Mouse (Mus musculus): ENCODE measurements around the gene Gna11. TPM values are rescaled to one million over a fixed set of nuclear protein-coding genes. Genes with fewer than 3 reads are reported as not detected.
A peak's percentile ranks its signal among the peaks of the same experiment; 100 is the strongest.

Gna11 gene
- polyA plus RNA-seq, 1 experiment from 2014 or later = 88.6 TPM

DNA sequence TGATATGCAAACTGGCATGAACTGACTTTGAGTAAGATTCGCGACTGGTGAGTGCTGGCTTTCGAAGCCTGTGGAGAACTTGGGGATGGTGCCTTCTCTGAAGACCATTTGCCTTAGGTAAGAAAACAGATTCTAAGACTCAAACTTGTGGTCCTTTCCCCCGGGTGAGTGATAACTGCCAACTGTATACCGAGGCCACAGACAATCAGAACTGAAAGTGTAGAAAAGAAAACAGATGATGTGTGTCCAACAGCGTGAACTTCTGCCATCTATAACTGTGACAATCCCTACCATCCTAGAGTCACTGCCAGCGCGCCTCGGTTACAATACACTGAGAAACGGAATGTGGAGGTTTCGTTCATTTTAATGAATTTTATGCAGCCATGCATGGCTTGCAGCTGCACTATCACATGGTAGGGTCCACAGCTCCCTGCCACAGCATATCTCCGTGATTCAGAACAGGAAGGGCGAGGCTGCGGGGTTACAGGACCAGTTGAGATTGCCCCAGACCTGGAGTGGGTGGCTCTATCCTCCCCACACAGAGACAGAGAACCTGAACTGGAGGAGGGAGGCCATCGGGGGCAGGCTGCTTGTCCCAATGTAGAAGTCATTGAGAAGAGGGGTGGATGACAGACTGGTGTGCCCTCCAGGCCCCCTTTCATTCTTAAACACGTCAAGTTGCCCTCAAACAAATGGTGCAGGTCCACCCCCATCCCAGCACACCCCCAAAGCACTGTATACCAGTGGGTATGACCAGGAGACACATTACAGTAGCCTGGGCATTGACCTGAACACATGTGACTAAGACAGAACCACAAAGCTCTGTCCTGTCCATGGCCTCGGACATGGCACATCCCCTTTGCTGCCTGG is 47.4 kb downstream of the Gna11 start:
- Histone ChIP-seq H3K9me3 (replicated peaks) (no peaks in the 10 kb centered on the region), H3K9ac (peak overlapping the region; percentile 27; the same call in 1 of the 2 replicates), H3K27ac (peak overlapping the region; percentile 37; the same call in 1 of the 2 replicates), H3K36me3 (peaks cover 12% of the 10 kb centered on the region), H3K27me3 (no peaks in the 10 kb centered on the region), H3K4me3 (replicated peaks) (peak overlapping the region; percentile 94; the same call in 1 of the 2 replicates), H3K4me2 (peak overlapping the region; percentile 94), H3K4me1 (peaks cover 40% of the 10 kb centered on the region)
- 78% methylated on average over 17 of the region's 17 CpGs for WGBS
- no peak for ATAC-seq (replicated peaks; ENCODE audit: low FRiP score)

DNA sequence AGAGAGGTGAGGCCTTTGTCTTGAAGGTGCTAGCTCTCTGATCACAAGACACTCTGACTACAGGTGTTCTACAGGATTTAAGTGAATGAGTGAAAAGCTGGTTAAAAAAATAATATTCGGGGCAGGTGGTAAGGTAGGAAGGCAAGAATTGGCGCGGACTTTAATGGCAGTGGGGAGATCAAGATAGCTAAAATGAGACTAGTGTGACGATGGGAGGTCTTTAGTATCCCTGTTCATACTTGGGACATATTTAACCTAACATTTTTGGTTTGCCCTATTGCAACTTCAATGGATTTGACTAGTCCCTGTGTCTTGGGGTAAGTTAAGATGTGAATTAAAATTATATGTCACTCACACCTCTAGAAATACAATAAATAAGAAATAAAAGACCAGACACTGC is 48.0 kb downstream of the Gna11 start:
- no peak overlapping the region for H3K27ac ChIP-seq
- no peak overlapping the region for H3K9ac ChIP-seq
- H3K27me3 ChIP-seq = no peaks in the 10 kb centered on the region
- peaks cover 38% of the 10 kb centered on the region for H3K4me1 ChIP-seq
- ATAC-seq (replicated peaks; ENCODE audit: low FRiP score) = no peak
- peak overlapping the region; percentile 94 for H3K4me2 ChIP-seq
- WGBS = 30% methylated on average over 4 of the region's 4 CpGs
- H3K9me3 ChIP-seq (replicated peaks) = no peaks in the 10 kb centered on the region
- H3K4me3 ChIP-seq (replicated peaks) = peak overlapping the region; percentile 94
- H3K36me3 ChIP-seq = peaks cover 18% of the 10 kb centered on the region

DNA sequence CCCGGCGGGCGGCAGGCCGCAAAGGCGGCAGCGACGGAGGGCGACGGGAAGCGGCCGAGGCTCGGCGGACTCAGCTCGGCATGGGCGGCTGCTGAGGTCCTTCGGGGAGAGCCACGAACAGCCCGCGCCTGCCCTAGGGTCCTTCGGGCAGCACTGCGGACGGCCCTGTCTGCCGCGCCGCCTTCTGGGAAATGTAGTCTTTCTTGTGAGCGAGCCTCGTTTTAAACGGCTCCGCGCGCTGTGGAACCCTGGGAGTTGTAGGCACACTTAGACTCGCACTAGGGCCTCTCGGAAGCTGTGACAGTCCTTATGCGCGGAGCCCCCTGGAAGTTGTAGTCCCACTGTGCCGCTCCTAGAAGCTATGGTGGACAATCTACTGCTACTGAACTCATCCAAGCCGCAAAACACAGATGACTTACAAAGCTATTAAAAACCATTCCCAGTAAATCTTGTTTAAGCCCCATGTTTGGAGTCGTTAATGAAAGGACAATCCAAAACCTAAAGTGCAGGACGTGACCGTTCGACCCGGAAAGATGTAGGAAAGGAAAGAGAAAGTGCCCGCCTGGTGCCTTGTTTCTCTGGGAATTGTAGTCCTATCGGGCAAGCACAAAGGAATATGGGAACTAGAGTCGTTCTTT is 48.6 kb downstream of the Gna11 start, which contains the start of gene Ncln:
TSS of gene Ncln (minus strand) at position 129 of the 638 bp plus-strand sequence.
- H3K4me1 ChIP-seq = peaks cover 38% of the 10 kb centered on the region
- H3K36me3 ChIP-seq = peaks cover 24% of the 10 kb centered on the region
- WGBS = 1% methylated on average over 45 of the region's 45 CpGs
- peak within 1 kb of the TSS; percentile 94 for H3K4me3 ChIP-seq (replicated peaks)
- H3K27ac ChIP-seq = peak within 1 kb of the TSS; percentile 82
- H3K9ac ChIP-seq = peak within 1 kb of the TSS; percentile 88
- H3K27me3 ChIP-seq = no peaks in the 10 kb centered on the region
- peak; percentile 96 for ATAC-seq (replicated peaks; ENCODE audit: low FRiP score)
- peak within 1 kb of the TSS; percentile 94 for H3K4me2 ChIP-seq
- no peaks in the 10 kb centered on the region for H3K9me3 ChIP-seq (replicated peaks)

DNA sequence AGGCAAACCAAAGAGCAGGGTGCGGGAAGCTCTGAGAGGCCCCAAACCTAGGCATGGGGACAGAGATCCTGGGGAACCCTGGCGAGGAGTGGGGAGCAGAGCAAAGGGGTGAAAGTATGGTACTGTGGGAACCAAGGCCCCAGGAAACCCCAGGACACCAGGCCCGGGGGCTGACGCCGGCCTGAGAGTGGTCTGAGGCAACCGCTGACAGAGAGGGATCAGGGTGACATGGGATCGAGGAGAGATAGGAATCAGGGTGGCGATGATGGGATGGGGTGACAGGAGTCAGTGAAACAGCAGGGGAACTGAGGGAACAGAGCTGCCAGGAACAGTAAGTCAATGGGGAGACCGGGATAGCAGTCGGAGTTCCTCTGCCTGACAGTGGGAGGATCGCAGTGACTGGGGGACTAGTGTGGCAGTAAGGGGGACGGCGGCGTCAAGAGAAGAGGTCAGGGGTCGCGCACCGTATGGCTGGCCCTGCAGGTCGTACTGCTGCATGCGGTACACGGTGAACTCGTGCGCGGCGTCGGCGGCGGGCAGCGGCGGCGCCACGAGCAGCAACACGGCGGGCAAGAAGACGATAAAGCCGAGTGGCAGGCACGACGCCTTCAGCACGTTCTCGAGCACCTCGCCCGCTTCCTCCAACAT is 49.2 kb downstream of the Gna11 start:
- H3K4me3 ChIP-seq (replicated peaks) = peak overlapping the region; percentile 94
- 2% methylated on average over 41 of the region's 41 CpGs for WGBS
- H3K36me3 ChIP-seq = peaks cover 31% of the 10 kb centered on the region
- no peaks in the 10 kb centered on the region for H3K9me3 ChIP-seq (replicated peaks)
- H3K27me3 ChIP-seq = no peaks in the 10 kb centered on the region
- peak overlapping the region; percentile 88 for H3K9ac ChIP-seq
- H3K4me2 ChIP-seq = peak overlapping the region; percentile 94
- peaks cover 38% of the 10 kb centered on the region for H3K4me1 ChIP-seq
- ATAC-seq (replicated peaks; ENCODE audit: low FRiP score) = peak; percentile 5
- H3K27ac ChIP-seq = peak overlapping the region; percentile 48

DNA sequence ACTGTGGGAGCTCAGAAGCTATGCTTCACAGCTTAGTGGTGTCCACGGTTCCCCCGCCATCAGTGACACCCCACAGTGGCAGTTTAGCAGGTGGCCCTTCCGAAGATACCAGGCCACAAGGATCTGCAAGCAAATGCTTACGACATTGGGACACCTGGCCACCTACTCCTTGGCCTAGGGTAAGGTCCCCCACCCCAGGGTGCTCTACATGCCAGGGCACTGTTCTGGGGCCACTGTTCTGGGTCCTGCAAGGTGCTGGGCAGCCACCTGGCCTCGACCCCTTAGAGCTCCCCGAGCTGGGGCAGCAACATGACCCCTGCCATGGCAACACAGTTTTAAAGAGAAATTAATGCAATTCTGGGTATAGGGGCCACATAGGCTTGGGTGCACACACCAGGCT is 49.8 kb downstream of the Gna11 start:
- Histone ChIP-seq H3K36me3 (peaks cover 37% of the 10 kb centered on the region), H3K27me3 (no peaks in the 10 kb centered on the region), H3K4me1 (peaks cover 38% of the 10 kb centered on the region), H3K4me3 (replicated peaks) (peak overlapping the region; percentile 94), H3K9ac (peak overlapping the region; percentile 88), H3K9me3 (replicated peaks) (no peaks in the 10 kb centered on the region), H3K4me2 (peak overlapping the region; percentile 94), H3K27ac (no peak overlapping the region)
- no peak for ATAC-seq (replicated peaks; ENCODE audit: low FRiP score)
- WGBS = 71% methylated on average over 6 of the region's 6 CpGs

DNA sequence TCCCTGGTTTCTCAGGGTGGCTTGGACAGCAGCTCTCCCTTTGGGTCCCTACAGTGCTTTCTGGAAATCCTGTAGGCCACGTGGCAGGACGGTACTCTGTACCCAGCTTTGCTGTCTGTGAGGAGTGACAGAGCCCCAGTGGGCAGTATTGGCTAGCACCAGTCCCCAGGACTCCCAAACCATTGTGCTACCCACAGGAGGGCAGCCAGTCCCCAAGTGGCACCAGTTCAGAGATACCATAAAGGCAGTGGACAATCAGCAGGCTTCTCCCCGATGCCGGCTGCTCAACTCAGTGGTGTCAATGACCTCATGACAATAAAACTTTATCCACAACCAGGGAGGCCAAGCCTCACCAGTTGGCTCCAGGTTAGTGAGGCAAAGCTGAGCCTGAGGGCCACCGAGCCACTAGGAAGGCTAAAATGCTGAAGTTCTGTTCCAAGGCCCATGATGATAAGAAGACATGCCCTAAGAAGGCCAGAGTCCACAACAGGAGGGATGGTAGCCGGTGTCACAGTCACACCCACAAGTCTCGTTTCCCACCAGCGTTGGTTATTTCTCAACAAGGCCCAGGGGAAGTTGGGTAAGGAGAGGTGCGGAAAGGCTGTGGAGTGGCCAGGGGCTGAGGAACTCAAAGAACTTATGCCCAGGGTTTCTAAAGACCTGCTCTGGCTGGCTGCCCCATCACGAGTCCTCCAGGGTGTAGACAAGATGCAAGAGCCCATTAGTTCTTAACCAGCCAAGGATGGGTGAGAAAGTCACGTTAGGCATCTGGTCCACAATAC is 50.5 kb downstream of the Gna11 start:
- Histone ChIP-seq H3K4me2 (peak overlapping the region; percentile 94), H3K4me1 (peaks cover 35% of the 10 kb centered on the region), H3K4me3 (replicated peaks) (peak overlapping the region; percentile 94; the same call in 1 of the 2 replicates), H3K27me3 (no peaks in the 10 kb centered on the region), H3K9ac (peak overlapping the region; percentile 88; the same call in 1 of the 2 replicates), H3K9me3 (replicated peaks) (no peaks in the 10 kb centered on the region), H3K27ac (no peak overlapping the region), H3K36me3 (peaks cover 44% of the 10 kb centered on the region)
- ATAC-seq (replicated peaks; ENCODE audit: low FRiP score) = no peak
- 75% methylated on average over 11 of the region's 11 CpGs for WGBS

DNA sequence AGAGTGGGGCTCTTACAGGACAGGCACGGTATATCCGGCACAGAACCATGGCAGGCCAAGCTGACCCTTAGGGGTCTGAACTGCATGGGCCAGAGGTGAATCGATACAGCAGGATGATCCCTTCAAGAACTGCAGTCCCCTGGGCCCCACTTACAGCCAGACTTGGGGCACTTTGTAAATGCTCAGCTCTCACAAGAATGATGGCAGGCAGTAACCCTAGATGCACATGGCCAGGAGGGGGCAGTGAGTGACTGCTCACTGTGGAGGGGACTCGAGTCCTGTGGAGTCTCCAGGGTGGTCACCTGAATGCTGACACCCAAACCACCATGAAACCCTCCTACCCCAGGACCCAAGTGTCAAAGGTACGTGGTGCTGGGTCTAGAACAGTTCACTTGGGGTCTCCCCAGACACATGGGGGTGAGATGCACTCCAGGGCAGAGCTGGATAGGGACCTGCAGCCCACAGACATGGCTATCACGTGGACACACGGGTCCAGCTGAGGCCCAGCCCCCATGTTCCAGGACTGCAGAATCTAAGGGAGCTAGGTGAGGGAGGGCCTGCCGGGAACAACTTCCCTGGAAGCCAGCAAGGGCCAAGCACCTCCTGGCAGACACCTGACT is 51.3 kb downstream of the Gna11 start:
- 75% methylated on average over 8 of the region's 8 CpGs for WGBS
- no peak overlapping the region for H3K27ac ChIP-seq
- peak overlapping the region; percentile 94; the same call in 1 of the 2 replicates for H3K4me3 ChIP-seq (replicated peaks)

DNA sequence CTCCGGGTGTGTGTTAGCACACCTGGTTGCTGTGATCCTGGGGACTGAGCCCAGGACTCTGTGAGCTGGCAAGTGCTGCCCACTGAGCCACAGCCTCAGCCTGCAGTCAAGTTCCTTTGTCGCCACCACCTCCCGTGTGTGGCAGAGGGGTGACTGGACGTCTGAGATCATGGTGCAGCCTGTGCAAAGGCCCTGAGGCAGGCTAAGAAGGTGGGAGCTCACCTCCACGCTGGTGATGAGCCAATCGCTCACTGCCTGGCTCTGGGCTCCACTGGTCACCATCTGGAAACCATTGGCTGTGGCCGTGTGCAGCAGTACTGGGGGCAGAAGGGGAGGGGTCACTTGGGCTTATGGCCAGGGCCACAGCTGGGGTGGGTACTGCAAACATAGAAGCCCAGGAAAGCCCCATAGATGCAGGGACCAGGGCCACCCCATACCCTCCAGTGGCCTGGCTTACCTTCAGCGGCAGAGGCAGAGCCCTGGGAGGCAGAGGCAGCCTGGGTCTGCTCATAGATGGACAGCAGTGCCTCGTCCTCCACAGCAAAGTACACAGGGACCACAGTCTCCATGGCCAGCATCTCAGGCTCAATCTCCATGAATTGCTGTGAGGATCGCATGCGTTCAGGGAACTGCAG is 52.3 kb downstream of the Gna11 start:
- Histone ChIP-seq H3K36me3 (peaks cover 61% of the 10 kb centered on the region), H3K27me3 (no peaks in the 10 kb centered on the region), H3K4me2 (no peak overlapping the region), H3K27ac (no peak overlapping the region), H3K4me1 (peaks cover 28% of the 10 kb centered on the region), H3K9ac (no peak overlapping the region), H3K4me3 (replicated peaks) (no peak overlapping the region), H3K9me3 (replicated peaks) (no peaks in the 10 kb centered on the region)
- WGBS = 88% methylated on average over 11 of the region's 11 CpGs
- ATAC-seq (replicated peaks; ENCODE audit: low FRiP score) = no peak

More for the DNA sequence above, 51.3 kb downstream of the Gna11 start:
- Histone ChIP-seq H3K9ac (no peak overlapping the region), H3K4me1 (peaks cover 34% of the 10 kb centered on the region), H3K9me3 (replicated peaks) (no peaks in the 10 kb centered on the region), H3K4me2 (no peak overlapping the region), H3K27me3 (no peaks in the 10 kb centered on the region), H3K36me3 (peaks cover 51% of the 10 kb centered on the region)
- no peak for ATAC-seq (replicated peaks; ENCODE audit: low FRiP score)

DNA sequence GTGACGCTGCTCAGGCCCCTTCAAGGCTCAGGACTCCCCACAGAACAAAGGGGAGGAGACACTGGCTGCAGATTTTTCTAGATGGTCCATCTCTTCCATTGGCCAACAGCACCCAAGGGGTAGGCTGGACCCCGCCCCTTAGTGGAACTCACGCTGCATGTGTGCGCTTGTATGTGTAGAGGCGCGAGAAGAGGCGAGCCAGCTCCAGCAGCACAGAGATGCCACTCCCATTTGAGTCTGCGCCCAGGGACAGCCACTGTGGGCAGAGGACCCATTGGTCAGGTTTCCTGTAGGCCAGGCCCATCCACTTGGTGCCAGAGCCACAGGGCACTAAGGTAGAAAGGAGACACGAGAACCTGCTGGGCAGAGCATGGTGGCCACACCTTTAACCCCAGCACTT is 54.0 kb downstream of the Gna11 start:
- Histone ChIP-seq H3K9ac (no peak overlapping the region), H3K36me3 (peaks cover 77% of the 10 kb centered on the region), H3K4me3 (replicated peaks) (no peak overlapping the region), H3K27me3 (no peaks in the 10 kb centered on the region), H3K27ac (no peak overlapping the region), H3K4me2 (no peak overlapping the region), H3K9me3 (replicated peaks) (no peaks in the 10 kb centered on the region), H3K4me1 (peaks cover 19% of the 10 kb centered on the region)
- no peak for ATAC-seq (replicated peaks; ENCODE audit: low FRiP score)
- 93% methylated on average over 9 of the region's 9 CpGs for WGBS

DNA sequence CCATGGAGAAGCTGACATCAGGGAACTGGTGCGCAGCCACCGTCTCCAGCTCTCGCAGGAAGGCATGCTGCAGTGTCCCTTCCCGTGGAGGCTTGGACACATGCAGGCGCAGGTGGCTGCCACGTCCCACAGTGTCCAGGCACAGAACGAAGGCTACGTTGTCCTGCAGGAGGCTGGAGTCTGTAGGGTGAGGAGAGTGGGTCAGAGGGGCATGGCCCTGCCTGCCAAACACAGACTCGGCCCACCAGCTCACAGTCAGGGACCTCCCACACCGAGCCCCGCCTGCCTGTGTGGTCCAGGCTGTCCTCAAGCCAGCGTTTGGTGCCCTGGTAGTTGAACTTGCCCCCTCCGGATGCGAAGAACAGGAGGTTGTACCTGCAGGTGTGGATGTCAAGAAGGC is 55.0 kb downstream of the Gna11 start:
- WGBS = 78% methylated on average over 14 of the region's 14 CpGs
- H3K4me2 ChIP-seq = no peak overlapping the region
- no peak overlapping the region for H3K27ac ChIP-seq
- no peak for ATAC-seq (replicated peaks; ENCODE audit: low FRiP score)
- H3K36me3 ChIP-seq = peaks cover 77% of the 10 kb centered on the region
- no peak overlapping the region for H3K9ac ChIP-seq
- no peaks in the 10 kb centered on the region for H3K9me3 ChIP-seq (replicated peaks)
- peaks cover 12% of the 10 kb centered on the region for H3K4me1 ChIP-seq
- H3K4me3 ChIP-seq (replicated peaks) = no peak overlapping the region
- no peaks in the 10 kb centered on the region for H3K27me3 ChIP-seq

Measured in kidney, embryonic 15.5 days (tissue).